Mouse (Mus musculus): ENCODE results near the gene Slc41a3. TPM values are rescaled to one million over a fixed set of nuclear protein-coding genes. Genes with fewer than 3 reads are reported as not detected.

Slc41a3 gene
- total RNA-seq, 2 experiments from 2014 or later: 3.7 to 4.6 TPM

GRCm38 (mm10) chr6:90597060-90597459, 7.5 kb upstream of the Slc41a3 start:
- DNase-seq (ENCODE audit: extremely low spot score in 1 of 2, low spot score in 1 of 2): no peak

GRCm38 (mm10) chr6:90597592-90597991, 6.9 kb upstream of the Slc41a3 start:
- no peak for DNase-seq (ENCODE audit: extremely low spot score in 1 of 2, low spot score in 1 of 2)

- DNase-seq (ENCODE audit: extremely low spot score in 1 of 2, low spot score in 1 of 2): no peak
Measured at GRCm38 (mm10) chr6:90598197-90598596, 6.3 kb upstream of the Slc41a3 start.

GRCm38 (mm10) chr6:90600351-90600750, 4.2 kb upstream of the Slc41a3 start:
- DNase-seq (ENCODE audit: extremely low spot score in 1 of 2, low spot score in 1 of 2): no peak

DNA sequence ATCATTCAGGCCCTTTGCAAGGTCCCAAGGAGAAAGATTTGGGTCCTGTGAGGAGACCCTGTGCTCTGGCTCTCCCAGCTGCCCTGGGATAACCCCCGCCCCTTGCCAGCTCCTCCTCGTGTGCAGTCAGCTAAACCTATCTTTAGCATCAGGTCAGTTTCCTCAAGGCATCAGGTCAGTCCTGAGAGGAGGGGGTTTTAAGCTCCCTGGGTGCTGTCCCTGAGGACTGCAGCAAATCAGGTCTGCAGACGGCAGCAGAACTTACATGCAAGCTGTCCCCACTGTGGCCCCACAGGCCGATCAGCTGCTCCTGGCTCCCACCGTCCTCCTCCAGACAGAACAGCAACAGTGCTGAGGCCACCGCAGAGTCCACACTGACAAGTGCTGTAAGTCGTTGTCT, 2.8 kb upstream of the Slc41a3 start:
- no peak for DNase-seq (ENCODE audit: extremely low spot score in 1 of 2, low spot score in 1 of 2)

GRCm38 (mm10) chr6:90602304-90602703, 2.2 kb upstream of the Slc41a3 start:
- no peak for DNase-seq (ENCODE audit: extremely low spot score in 1 of 2, low spot score in 1 of 2)

DNA sequence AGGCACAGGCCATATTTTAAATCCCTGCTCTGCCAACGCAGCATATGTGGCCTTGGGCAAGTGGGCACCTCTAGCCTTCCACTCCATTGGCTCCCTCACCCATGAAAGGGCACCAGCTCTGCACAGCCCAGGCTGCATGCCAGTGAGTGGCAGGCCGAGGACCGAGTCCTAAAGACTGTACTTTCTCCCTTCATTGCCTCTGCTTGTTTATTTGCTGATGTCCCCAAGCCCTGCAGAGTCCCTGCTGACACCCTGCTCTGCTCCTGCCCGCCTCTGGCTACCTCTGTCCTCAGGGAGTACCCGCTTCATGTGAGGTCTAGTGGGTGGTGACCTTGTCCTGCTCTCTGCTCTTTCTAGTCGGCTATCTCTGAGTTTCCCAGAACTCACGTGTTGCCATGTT, 1.4 kb upstream of the Slc41a3 start:
- no peak for DNase-seq (ENCODE audit: extremely low spot score in 1 of 2, low spot score in 1 of 2)

- DNase-seq (ENCODE audit: extremely low spot score in 1 of 2, low spot score in 1 of 2): no peak
Measured at GRCm38 (mm10) chr6:90604130-90604529, 395 bp upstream of the Slc41a3 start.

GRCm38 (mm10) chr6:90605298-90605665, 757 bp downstream of the Slc41a3 start:
- DNase-seq (ENCODE audit: extremely low spot score in 1 of 2, low spot score in 1 of 2): no peak

DNA sequence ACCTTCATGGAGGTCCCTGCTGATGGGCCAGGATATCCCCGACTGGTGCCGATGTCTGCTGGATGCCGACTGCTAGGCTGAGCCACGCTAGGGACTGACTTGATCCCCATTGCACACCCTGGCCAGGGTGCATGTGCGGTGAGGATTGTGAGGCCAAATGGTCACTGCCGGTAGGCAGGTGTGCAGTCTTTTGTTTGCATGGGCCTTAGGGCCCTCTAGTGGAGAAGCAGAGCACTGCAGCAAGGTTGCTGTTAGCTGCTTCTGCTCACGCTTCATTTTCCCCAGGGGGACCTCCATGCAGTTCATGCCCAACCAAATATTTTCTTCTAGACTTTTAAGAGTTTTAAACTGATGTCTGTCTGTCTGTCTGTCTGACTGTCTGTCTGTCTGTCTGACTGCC, 2.0 kb downstream of the Slc41a3 start:
- peak; percentile 50 to 67 for DNase-seq (ENCODE audit: extremely low spot score in 1 of 2, low spot score in 1 of 2)

- DNase-seq (ENCODE audit: extremely low spot score in 1 of 2, low spot score in 1 of 2): peak; percentile 42 to 74
Measured at GRCm38 (mm10) chr6:90607196-90607595, 2.7 kb downstream of the Slc41a3 start.

- DNase-seq (ENCODE audit: extremely low spot score in 1 of 2, low spot score in 1 of 2): no peak
Measured at GRCm38 (mm10) chr6:90608186-90608585, 3.7 kb downstream of the Slc41a3 start.

DNA sequence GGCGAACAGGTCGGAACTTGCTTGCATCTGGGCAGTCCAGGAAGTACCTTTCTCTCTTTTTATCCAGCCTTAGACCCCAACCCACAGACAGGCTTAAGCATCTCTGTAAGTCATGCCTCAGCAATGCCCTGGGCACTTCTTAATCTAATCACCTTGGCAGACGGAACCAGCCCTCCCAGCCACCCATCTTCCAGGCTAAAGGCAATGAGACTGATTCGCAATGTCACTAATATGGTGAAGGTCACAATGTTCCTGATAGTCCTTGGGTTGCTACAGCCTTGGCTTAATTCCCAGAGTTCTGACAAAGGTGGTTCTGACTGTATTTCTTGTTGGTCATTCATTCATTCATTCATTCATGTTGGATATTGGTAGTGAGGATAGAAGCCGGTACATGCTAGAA, 5.7 kb downstream of the Slc41a3 start:
- DNase-seq (ENCODE audit: extremely low spot score in 1 of 2, low spot score in 1 of 2): no peak

DNA sequence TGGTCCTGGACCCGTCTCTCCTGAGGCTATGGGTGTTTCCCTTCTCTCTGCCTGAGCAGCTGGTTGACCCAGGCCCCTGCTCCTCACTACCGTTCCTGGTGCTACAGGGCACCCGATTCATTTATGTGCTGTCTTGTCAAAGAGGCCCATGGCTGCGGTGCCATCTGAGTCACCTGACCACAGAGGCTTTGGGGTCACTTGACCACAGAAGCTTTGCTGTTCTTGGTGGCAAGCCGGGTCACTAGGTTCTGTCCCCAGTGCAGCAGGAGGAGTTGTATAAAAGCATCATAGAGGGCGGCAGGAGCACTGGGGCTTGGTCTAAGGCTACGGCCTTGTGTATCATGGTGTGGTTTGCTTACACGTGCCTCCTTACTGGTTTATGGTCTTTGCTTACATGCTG, 8.8 kb downstream of the Slc41a3 start:
- no peak for DNase-seq (ENCODE audit: extremely low spot score in 1 of 2, low spot score in 1 of 2)

DNA sequence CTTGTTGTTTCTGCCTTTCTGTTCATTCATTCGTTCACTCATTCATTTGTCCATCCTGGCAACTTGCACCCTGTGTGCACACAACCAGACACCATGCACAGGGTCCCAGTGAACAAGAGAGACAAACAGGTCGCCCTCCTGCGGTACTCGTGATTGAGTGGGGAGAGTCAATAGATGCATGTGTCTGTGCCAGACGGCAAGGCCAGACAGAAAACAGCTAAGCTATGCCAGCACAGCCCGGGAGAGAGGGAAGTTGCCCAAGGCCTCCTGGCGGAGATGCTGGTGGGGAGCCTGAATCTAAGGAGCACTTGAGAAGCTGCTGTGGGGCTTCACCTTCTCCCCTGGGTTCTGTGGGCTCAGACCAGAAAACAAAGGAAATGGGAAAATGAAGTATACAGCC, 10.8 kb downstream of the Slc41a3 start:
- DNase-seq (ENCODE audit: extremely low spot score in 1 of 2, low spot score in 1 of 2): no peak

- DNase-seq (ENCODE audit: extremely low spot score in 1 of 2, low spot score in 1 of 2): no peak
Measured at GRCm38 (mm10) chr6:90615991-90616390, 11.5 kb downstream of the Slc41a3 start.

DNA sequence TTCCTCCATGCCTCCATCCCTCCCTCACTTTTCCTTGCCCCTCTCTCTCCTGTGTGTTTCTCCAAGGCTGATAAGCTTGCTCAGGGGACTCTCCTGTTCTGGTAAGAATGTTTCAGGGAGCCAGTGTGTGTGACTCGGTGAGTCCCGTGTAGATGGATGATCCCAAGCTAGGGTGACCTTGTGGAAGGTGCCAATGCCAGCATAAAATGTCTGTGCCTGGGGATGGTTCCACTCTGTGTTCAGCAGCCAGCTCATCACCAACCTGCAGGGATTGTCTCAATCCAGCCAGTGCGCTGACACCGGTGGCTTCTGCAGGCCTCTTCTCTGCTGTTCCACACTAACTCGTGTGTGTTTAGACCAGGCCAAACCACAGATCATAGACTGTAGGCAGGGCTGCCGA, 12.0 kb downstream of the Slc41a3 start:
- DNase-seq (ENCODE audit: extremely low spot score in 1 of 2, low spot score in 1 of 2): no peak

DNA sequence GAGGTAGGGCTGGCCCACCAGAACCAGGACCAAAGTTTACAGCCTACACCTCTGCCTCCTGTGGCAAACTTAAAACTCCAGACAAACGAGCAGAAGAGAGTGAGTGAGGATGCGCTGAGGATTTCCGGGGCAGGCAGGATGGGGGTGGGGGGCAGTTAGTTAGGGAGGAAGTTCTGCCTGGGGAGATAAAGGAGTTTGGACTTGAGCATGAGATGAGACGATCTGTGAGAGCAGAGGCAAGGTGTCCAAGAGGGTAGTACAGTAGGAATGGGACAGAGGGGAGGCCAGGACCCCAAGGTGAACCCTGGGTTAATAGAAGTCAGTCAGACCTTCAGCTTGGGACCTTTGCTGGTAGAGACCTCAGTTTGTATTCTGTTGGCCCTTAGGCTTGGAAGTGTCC, 13.7 kb downstream of the Slc41a3 start:
- DNase-seq (ENCODE audit: extremely low spot score in 1 of 2, low spot score in 1 of 2): no peak

DNA sequence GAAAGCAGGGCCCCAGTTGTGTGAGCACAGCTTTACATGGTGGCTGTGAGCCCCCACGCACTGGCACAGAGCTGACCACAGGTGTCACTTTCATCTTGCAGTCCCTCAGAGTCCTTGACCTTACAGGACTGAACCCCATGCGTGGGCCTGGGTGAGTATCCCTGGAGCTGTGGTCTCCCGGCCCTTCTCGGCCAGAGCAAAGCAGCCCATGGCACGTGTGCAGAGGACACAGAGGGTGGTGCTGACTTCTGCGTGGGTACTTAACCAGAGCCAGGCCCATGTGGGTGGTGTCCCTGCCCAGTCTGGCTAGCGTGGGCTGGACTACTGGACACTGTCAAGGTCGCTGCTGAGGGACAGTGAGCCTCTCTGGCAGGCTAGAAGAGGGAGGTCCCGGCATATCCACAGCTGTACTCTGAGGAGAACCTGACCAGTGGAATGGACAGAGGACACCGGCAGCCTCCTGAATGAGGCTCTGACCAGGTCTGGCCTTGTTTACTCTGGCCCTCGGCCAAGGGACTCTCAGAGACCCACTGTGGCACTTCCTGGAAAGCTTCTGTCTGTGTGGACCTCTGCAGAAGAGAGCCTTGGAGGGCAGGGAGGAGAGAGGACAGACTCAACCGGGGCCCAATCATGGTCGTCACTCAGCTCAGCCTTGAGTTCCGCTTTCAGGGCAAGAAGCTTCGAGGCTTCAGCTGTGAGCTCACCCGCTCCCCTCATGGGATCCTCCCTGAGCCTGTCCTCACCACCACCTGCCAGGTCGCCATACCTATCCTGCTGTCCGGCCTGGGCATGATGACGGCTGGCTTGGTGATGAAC, 14.5 kb downstream of the Slc41a3 start:
- no peak for DNase-seq (ENCODE audit: extremely low spot score in 1 of 2, low spot score in 1 of 2)

GRCm38 (mm10) chr6:90619936-90620335, 15.4 kb downstream of the Slc41a3 start:
- DNase-seq (ENCODE audit: extremely low spot score in 1 of 2, low spot score in 1 of 2): no peak

DNA sequence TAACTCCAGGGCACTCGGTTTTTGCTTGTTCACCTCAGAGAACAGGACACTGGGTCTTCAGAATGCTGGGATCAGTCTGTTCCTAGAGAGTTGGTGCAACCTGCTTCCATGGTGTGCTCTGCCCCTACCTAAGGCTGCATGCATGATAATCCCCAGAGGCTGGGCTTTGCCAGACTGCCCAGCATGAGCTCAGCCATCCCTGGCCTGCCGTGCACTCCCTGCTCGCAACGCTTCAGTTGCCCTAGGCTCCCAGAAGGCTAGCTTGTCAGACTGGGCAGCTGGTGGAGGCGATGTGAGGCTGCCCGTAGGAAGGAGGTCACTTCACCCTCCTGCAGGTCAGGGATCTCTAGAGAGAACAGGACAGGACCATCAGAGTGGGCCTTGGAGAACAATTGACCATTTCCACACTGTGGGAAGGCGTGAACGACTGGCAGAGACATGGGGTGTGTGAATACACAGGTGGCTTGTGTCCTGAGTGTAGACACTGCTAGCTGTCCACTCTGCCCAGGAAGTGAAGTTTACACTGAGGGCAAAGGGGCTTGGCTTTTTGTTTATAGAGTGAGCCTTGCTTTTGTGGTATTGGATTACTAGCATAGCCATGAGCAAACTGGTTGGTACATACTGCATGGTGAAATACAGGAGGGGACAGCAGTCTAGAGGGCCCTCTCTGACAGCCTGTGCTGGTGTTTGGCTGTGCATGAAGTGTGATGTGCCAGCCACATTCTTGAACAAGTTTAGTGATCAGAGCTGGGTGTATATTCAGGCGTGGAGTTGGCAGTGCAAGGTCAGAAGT, 16.5 kb downstream of the Slc41a3 start:
- DNase-seq (ENCODE audit: extremely low spot score in 1 of 2, low spot score in 1 of 2): no peak

- no peak for DNase-seq (ENCODE audit: extremely low spot score in 1 of 2, low spot score in 1 of 2)
Measured at GRCm38 (mm10) chr6:90621584-90621890, 17.0 kb downstream of the Slc41a3 start.

Measured in layer of hippocampus, postnatal 25 days (tissue).